Mouse (Mus musculus) heart, adult 2 months (tissue): ENCODE measurements around the gene Zfp507.

Experiments
- CTCF ChIP-seq: fragments of 200-600 bp; IDR thresholded peaks from 2 replicates; pipeline ENCODE4 v1.8.1; 2022; ENCODE audit warnings: antibody characterized with exemption, mild to moderate bottlenecking, moderate library complexity
- EP300 ChIP-seq: fragments of 200-500 bp; IDR thresholded peaks from 2 replicates; pipeline ENCODE4 v1.6.1; 2011; ENCODE audit warnings: low read depth, low read length, control low read depth; ENCODE audit not compliant: insufficient read depth
- POLR2A ChIP-seq: fragments of 200-500 bp; IDR thresholded peaks from 2 replicates; pipeline ENCODE4 v1.6.1; 2011; ENCODE audit warnings: mild to moderate bottlenecking, low read depth, low read length, control low read depth; ENCODE audit not compliant: insufficient read depth

- TF ChIP-seq POLR2A = no peak
- no peak for TF ChIP-seq CTCF
- TF ChIP-seq EP300 = no peak
Measured at GRCm38 (mm10) chr7:35738871-35739270, 63.9 kb downstream of the Zfp507 start.
